Mouse (Mus musculus) E14TG2a.4 (cell line): ENCODE results near the gene Gm17577.
"Not testable (repeated sequence)": the region's sequence is repeated elsewhere in the genome, so short reads cannot be mapped to it uniquely, and the experiment has no call there.

ENCODE experiments used
- H3K27me3 ChIP-seq: 2 replicates; pipeline ENCODE4 v1.6.1; 2014; ENCODE audit warnings: low read length, control low read depth; ENCODE audit not compliant: insufficient read depth
- H3K36me3 ChIP-seq: 2 replicates; pipeline ENCODE4 v1.6.1; 2014; ENCODE audit warnings: low read length, control low read depth; ENCODE audit not compliant: insufficient read depth
- H3K4me1 ChIP-seq: replicated peaks from 2 replicates; pipeline ENCODE4 v1.6.1; 2014; ENCODE audit warnings: low read depth, low read length, control low read depth
- H3K4me3 ChIP-seq: replicated peaks from 2 replicates; pipeline ENCODE4 v1.5.1; 2014; ENCODE audit warnings: mild to moderate bottlenecking, low read length
- H3K9me3 ChIP-seq: 2 replicates; pipeline ENCODE4 v1.6.1; 2014; ENCODE audit warnings: low read length, control low read depth

The Gm17577 gene

DNA sequence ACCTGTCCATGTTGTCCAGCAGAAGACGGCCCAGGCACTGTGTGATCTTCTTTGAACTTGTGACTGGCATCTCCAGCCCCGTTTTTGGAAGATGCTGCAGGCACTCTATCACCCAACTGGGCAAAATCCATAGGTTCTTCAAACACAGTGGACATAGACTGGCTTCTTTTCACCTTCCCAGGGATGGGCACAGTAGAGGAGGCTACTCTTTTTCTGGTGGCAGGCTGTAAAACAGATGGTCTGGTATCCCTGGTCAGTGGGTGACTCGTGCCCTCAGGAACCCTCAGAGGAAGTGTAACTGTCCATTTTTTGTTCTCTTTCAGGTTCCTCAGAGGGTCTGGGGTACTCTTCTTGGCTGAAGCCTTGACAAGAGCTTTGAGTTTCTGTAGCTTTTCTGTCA lies at the start of gene Gm17577:
TSS of gene Gm17577 (minus strand) at position 101 of the 400 bp plus-strand sequence.
- H3K4me3 ChIP-seq, H3K4me1 ChIP-seq, H3K9me3 ChIP-seq, H3K27me3 ChIP-seq, H3K36me3 ChIP-seq: not testable (repeated sequence)

DNA sequence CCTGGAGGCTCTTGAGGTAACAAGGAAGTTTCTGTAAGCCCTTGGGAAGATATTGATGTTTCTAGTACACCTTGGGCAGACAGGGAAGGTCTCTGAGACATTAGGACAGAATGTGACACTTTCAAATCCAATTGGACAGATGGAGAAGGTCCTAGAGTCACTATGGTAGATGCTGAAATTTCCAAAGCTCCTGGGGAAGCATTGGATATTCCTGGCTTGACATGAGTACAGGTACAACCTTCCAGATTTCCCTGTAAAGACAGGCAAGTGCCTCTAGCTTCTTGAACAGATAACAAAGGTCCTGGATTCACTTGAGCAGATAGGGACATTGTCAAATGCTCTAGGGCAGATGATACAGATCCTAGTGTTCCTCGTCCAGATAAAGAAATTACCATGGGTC lies 24.3 kb downstream of the Gm17577 start, which contains the start of gene Srsx:
TSS of gene Srsx (minus strand) at position 101 of the 400 bp plus-strand sequence.
- not testable (repeated sequence) for H3K9me3 ChIP-seq, H3K4me1 ChIP-seq, H3K27me3 ChIP-seq, H3K4me3 ChIP-seq, H3K36me3 ChIP-seq
